ENCODE assay signal across 16 mouse cellular contexts in the genomic region with DNA sequence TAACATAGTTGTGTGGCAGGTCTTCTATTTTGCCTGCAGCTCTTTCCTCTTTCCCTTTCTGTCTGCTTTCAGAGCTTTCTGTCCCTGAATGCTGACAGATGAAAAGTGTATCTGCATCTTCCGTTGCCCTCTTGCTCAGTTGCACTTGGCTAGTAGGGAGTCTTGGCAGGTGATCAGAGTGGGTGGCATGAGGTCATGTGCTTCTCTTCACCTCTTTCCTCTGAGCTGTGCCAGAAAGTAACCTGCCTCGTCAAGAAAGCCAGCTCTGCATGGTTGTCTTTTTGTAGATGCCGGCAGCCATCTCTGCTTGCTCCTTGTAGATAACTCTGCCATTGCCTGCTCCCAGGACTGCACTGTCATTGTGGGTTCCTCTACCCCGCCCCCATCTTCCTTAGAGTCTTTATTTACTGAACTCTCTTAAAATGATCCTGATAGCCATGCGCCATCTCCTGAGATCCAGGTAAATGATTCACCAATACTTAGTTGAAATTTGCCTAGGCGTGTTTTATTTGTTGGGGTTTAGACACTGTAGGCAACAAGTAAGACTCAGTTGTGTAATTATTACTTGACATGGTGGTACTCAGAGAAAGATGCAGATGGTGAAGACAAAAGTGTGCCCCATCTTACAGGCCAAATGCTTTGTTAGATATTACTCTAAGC.
DNase-seq lines count a peak whose midpoint lies in the region; ATAC-seq and TF ChIP-seq lines count a peak whose summit lies in the region.
"Had no signal": no experiment of that assay in that cellular context is flagged by ENCODE, and none has a peak within 500 bp of the region (broad histone marks: within the 10 kb centered on the region; RNA-seq: fewer than 3 reads in every experiment).

No protein-coding gene starts in this region.

- no peaks in the 10 kb centered on the region for H3K4me1 ChIP-seq in lung, adult 2 months (ENCODE audit: control insufficient read depth, insufficient read depth, low read length)
- H3K4me1 ChIP-seq in hindbrain, postnatal 0 days (ENCODE audit: insufficient read depth, low read length): no peaks in the 10 kb centered on the region
- no peaks in the 10 kb centered on the region for H3K4me1 ChIP-seq in midbrain, embryonic 11.5 days (ENCODE audit: control insufficient read depth, insufficient read depth, low read length)
- H3K4me1 ChIP-seq: forebrain, embryonic 12.5 days; limb, embryonic 15.5 days; midbrain, embryonic 13.5 days; neural tube, embryonic 15.5 days had no signal

- WGBS in lung, adult 2 months: 63% methylated on average over 6 of the region's 6 CpGs
- 82% methylated on average over 6 of the region's 6 CpGs for WGBS in hindbrain, postnatal 0 days
- 86% methylated on average over 6 of the region's 6 CpGs for WGBS in midbrain, embryonic 11.5 days

- TF ChIP-seq CTCF in lung, adult 2 months (IDR thresholded peaks at IDR 0.05; ENCODE audit: insufficient read depth, low read length): no peak
- no peak for TF ChIP-seq CTCF in hindbrain, postnatal 0 days (IDR thresholded peaks at IDR 0.05; ENCODE audit: low read depth)

- no peaks in the 10 kb centered on the region for H3K36me3 ChIP-seq in hindbrain, postnatal 0 days (ENCODE audit: insufficient read depth, low read length)
- H3K36me3 ChIP-seq in midbrain, embryonic 11.5 days (ENCODE audit: control insufficient read depth, insufficient read depth, low read length): no peaks in the 10 kb centered on the region
- H3K36me3 ChIP-seq: forebrain, embryonic 12.5 days; limb, embryonic 15.5 days; midbrain, embryonic 13.5 days; neural tube, embryonic 15.5 days had no signal

- peak; percentile 6 for DNase-seq in lung, postnatal 36 days
- no peak for DNase-seq in lung, adult 2 months
- peak; percentile 9 to 20 for DNase-seq in cerebellum, postnatal 36 days
- peak; percentile 85 to 91 for DNase-seq in kidney, postnatal 25 days
- DNase-seq in hindbrain, postnatal 0 days (ENCODE audit: low spot score): no peak
- no peak for DNase-seq in midbrain, embryonic 11.5 days (ENCODE audit: low spot score, missing footprints)
- DNase-seq in adrenal gland, adult 8-10 months: no peak
- DNase-seq: heart, postnatal 4 days; layer of hippocampus, postnatal 36 days had no signal

- peak; percentile 85 for ATAC-seq in megakaryocyte progenitor cell, adult 5-6 weeks (replicated peaks; ENCODE audit: poor library complexity)
- ATAC-seq in hindbrain, postnatal 0 days: no peak
- no peak for ATAC-seq in midbrain, embryonic 11.5 days (ENCODE audit: low FRiP score)
- ATAC-seq: activated CD4-positive, CD25-positive, alpha-beta regulatory T cell, adult 4 months; midbrain, embryonic 13.5 days had no signal

- H3K4me2 ChIP-seq in hindbrain, postnatal 0 days (ENCODE audit: low read depth, low read length): no peak overlapping the region
- no peak overlapping the region for H3K4me2 ChIP-seq in midbrain, embryonic 11.5 days
- H3K4me2 ChIP-seq: forebrain, embryonic 12.5 days; limb, embryonic 15.5 days; midbrain, embryonic 13.5 days; neural tube, embryonic 15.5 days had no signal

- no peak overlapping the region for H3K27ac ChIP-seq in hindbrain, postnatal 0 days
- no peak overlapping the region for H3K27ac ChIP-seq in midbrain, embryonic 11.5 days (ENCODE audit: low read depth, low read length)
- H3K27ac ChIP-seq: forebrain, embryonic 12.5 days; limb, embryonic 15.5 days; midbrain, embryonic 13.5 days; neural tube, embryonic 15.5 days; stomach, postnatal 0 days had no signal

- no peaks in the 10 kb centered on the region for H3K9me3 ChIP-seq in hindbrain, postnatal 0 days (ENCODE audit: low read length)
- no peaks in the 10 kb centered on the region for H3K9me3 ChIP-seq in midbrain, embryonic 11.5 days (ENCODE audit: control insufficient read depth, low read length)
- H3K9me3 ChIP-seq: forebrain, embryonic 12.5 days; limb, embryonic 15.5 days; midbrain, embryonic 13.5 days; neural tube, embryonic 15.5 days had no signal

- H3K27me3 ChIP-seq in hindbrain, postnatal 0 days (ENCODE audit: insufficient read depth, low read length): no peaks in the 10 kb centered on the region
- H3K27me3 ChIP-seq in midbrain, embryonic 11.5 days (ENCODE audit: control insufficient read depth, insufficient read depth, low read length): no peaks in the 10 kb centered on the region
- H3K27me3 ChIP-seq: forebrain, embryonic 12.5 days; limb, embryonic 15.5 days; midbrain, embryonic 13.5 days; neural tube, embryonic 15.5 days had no signal

- no peak for TF ChIP-seq POLR2A in lung, adult 2 months (IDR thresholded peaks at IDR 0.05; ENCODE audit: borderline replicate concordance, extremely low read depth, low read depth, low read length)

- H3K4me3 ChIP-seq in lung, adult 2 months (replicated peaks; ENCODE audit: extremely low read depth, low read depth, low read length): no peak overlapping the region
- H3K4me3 ChIP-seq in hindbrain, postnatal 0 days (ENCODE audit: low read length): no peak overlapping the region
- no peak overlapping the region for H3K4me3 ChIP-seq in midbrain, embryonic 11.5 days (ENCODE audit: low read depth, low read length)
- H3K4me3 ChIP-seq: forebrain, embryonic 12.5 days; limb, embryonic 15.5 days; midbrain, embryonic 13.5 days; neural tube, embryonic 15.5 days had no signal

- no peak overlapping the region for H3K9ac ChIP-seq in hindbrain, postnatal 0 days (replicated peaks; ENCODE audit: low read length)
- H3K9ac ChIP-seq in midbrain, embryonic 11.5 days (ENCODE audit: low read length): no peak overlapping the region
- H3K9ac ChIP-seq: forebrain, embryonic 12.5 days; limb, embryonic 15.5 days; midbrain, embryonic 13.5 days; neural tube, embryonic 15.5 days had no signal

Comparison
In these comparisons a context has a peak if more than half of its experiments do, and no peak if none do; other contexts are left out.
1. DNase-seq: peak in lung, postnatal 36 days (single experiment), cerebellum, postnatal 36 days (2 of 2) and kidney, postnatal 25 days (2 of 2); none in lung, adult 2 months (single experiment), hindbrain, postnatal 0 days (single experiment), midbrain, embryonic 11.5 days (single experiment) and adrenal gland, adult 8-10 months (single experiment).